Mouse (Mus musculus) heart, postnatal 0 days (tissue): Measurements from ENCODE around the gene Nfia.

Experiments
- CTCF ChIP-seq: IDR thresholded peaks from 2 replicates; pipeline ENCODE4 v1.5.1; 2016; ENCODE audit warnings: antibody characterized with exemption, control low read depth, low read depth
- EP300 ChIP-seq: IDR thresholded peaks from 2 replicates; pipeline ENCODE4 v1.6.1; 2016; ENCODE audit warnings: antibody characterized with exemption, low read depth

- TF ChIP-seq EP300 = no peak
- TF ChIP-seq CTCF = no peak
Observed at GRCm38 (mm10) chr4:97825841-97826240, 53.3 kb downstream of the Nfia start.
